Mouse (Mus musculus): Measurements from ENCODE around the gene Best1.

DNA sequence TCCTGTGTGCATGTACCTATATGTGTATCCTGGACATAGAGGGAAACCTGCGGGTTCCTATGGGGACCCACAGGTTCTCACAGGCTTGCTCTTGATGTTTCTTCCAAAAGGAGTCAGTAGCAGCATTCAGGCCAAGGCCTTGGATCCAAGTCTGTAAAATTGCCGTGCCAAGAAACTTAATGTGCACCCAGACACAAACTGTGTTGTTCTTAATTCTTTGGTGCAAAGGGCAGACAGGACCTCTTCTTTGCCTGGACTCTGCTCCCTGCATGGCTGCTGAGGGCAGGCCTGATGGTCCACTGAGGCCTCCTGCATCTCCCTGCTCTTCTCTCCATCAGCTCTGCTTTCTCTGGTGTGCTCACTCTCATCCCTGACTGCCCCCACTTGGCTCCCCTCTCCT lies 28.3 kb upstream of the Best1 start:
- TF ChIP-seq POLR2A (IDR thresholded peaks at IDR 0.05; ENCODE audit: low read depth, low read length) (no peak), CTCF (IDR thresholded peaks at IDR 0.05; ENCODE audit: borderline replicate concordance, insufficient read depth, low read length) (no peak)
